Mouse (Mus musculus): ENCODE data around the gene Tenm3.

GRCm38 (mm10) chr8:48601621-48602020 is 242.1 kb downstream of the Tenm3 start:
- TF ChIP-seq CTCF (IDR thresholded peaks at IDR 0.05; ENCODE audit: control insufficient read depth, insufficient read depth, insufficient read length) (no peak), MAX (IDR thresholded peaks at IDR 0.05) (no peak)
